Mouse (Mus musculus) ES-E14 (cell line): ENCODE measurements around the gene Naif1.

ENCODE experiments used
- CHD2 ChIP-seq: IDR thresholded peaks from 2 replicates; pipeline ENCODE4 v1.6.1; 2014; ENCODE audit warnings: mild to moderate bottlenecking, low read depth, low read length, inconsistent platforms
- HCFC1 ChIP-seq: IDR thresholded peaks from 2 replicates; pipeline ENCODE4 v1.6.1; 2012; ENCODE audit warnings: low read length, inconsistent platforms, borderline replicate concordance; ENCODE audit not compliant: insufficient read depth
- MAFK ChIP-seq: IDR thresholded peaks from 2 replicates; pipeline ENCODE4 v1.6.1; 2014; ENCODE audit warnings: mild to moderate bottlenecking, low read depth, low read length, inconsistent platforms; ENCODE audit not compliant: insufficient read depth
- ZC3H11A ChIP-seq: IDR thresholded peaks from 2 replicates; pipeline ENCODE4 v1.6.1; 2012; ENCODE audit warnings: low read depth, mild to moderate bottlenecking, inconsistent platforms, low read length, borderline replicate concordance

GRCm38 (mm10) chr2:32501754-32502324 lies 51.6 kb downstream of the Naif1 start:
- no peak for TF ChIP-seq MAFK
- no peak for TF ChIP-seq ZC3H11A
- no peak for TF ChIP-seq CHD2
- no peak for TF ChIP-seq HCFC1
